Mouse (Mus musculus) embryo, embryonic 10.5 days (tissue): ENCODE measurements at regions not wholly inside any gene's neighbourhood (a gene's known extent, or its start where the extent isn't known, plus 50 kb on each side); places are given as distances from the start of the nearest gene placed in this dataset.
"Not testable (repeated sequence)": the region's sequence is repeated elsewhere in the genome, so short reads cannot be mapped to it uniquely, and the experiment has no call there.

Experiments
- DNase-seq: peaks from one replicate; pipeline ENCODE4 v3.0.0-alpha.2; 2015; ENCODE audit warnings: low spot score

- DNase-seq = peak; percentile 21
These were observed 89.7 kb upstream of the Mageb16 start for GRCm38 (mm10) chrX:79760887-79761286.

GRCm38 (mm10) chrX:79758596-79758995 is 87.4 kb upstream of the Mageb16 start:
- not testable (repeated sequence) for DNase-seq
